Mouse (Mus musculus) midbrain, embryonic 10.5 days (tissue): ENCODE measurements at regions not wholly inside any gene's neighbourhood (a gene's known extent, or its start where the extent isn't known, plus 50 kb on each side); places are given as distances from the start of the nearest gene placed in this dataset.

Experiments used
- DNase-seq: peaks from one replicate; pipeline ENCODE4 v3.0.0-alpha.2; 2017; ENCODE audit warnings: low spot score
- H3K27ac ChIP-seq: fragments of 300-500 bp; sonication (generic); replicated peaks from 2 replicates; pipeline ENCODE4 v1.5.1; 2016; ENCODE audit warnings: mild to moderate bottlenecking
- H3K27me3 ChIP-seq: fragments of 300-500 bp; sonication (generic); 2 replicates; pipeline ENCODE4 v1.6.1; 2016; ENCODE audit warnings: low read depth, mild to moderate bottlenecking; ENCODE audit not compliant: poor library complexity, severe bottlenecking
- H3K36me3 ChIP-seq: fragments of 300-500 bp; sonication (generic); 2 replicates; pipeline ENCODE4 v1.6.1; 2016; ENCODE audit warnings: mild to moderate bottlenecking, moderate library complexity
- H3K4me1 ChIP-seq: fragments of 300-500 bp; sonication (generic); 2 replicates; pipeline ENCODE4 v1.6.1; 2016
- H3K4me3 ChIP-seq: fragments of 300-500 bp; sonication (generic); 2 replicates; pipeline ENCODE4 v1.5.1; 2016; ENCODE audit warnings: mild to moderate bottlenecking, moderate library complexity
- H3K9me3 ChIP-seq: fragments of 300-500 bp; sonication (generic); replicated peaks from 2 replicates; pipeline ENCODE4 v1.6.1; 2016; ENCODE audit warnings: mild to moderate bottlenecking
- WGBS: fragments of 180-500 bp; shearing (Covaris S2); methylation state at CpG from one replicate; pipeline ENCODE4 v1.1.7; 2016; 5-methylcytosine and 5-hydroxymethylcytosine counted together

- no peaks in the 10 kb centered on the region for H3K4me1 ChIP-seq
- H3K27me3 ChIP-seq, result no peaks in the 10 kb centered on the region
- no peak for DNase-seq
- no peak overlapping the region for H3K27ac ChIP-seq
- 96% methylated on average over 2 of the region's 2 CpGs for WGBS
- H3K9me3 ChIP-seq, result no peaks in the 10 kb centered on the region
- H3K4me3 ChIP-seq, result no peak overlapping the region
- H3K36me3 ChIP-seq, result no peaks in the 10 kb centered on the region
Observed at GRCm38 (mm10) chr13:47720645-47721044, 540.4 kb upstream of the Id4 start.

GRCm38 (mm10) chr13:47734415-47734814, 526.6 kb upstream of the Id4 start:
- 80% methylated on average over 1 of the region's 1 CpGs for WGBS
- DNase-seq, result no peak
- H3K36me3 ChIP-seq, result no peaks in the 10 kb centered on the region

GRCm38 (mm10) chr13:47735426-47736063, 525.5 kb upstream of the Id4 start:
- Histone ChIP-seq H3K36me3 (no peaks in the 10 kb centered on the region), H3K27me3 (no peaks in the 10 kb centered on the region), H3K4me3 (no peak overlapping the region), H3K27ac (no peak overlapping the region), H3K9me3 (no peaks in the 10 kb centered on the region), H3K4me1 (no peaks in the 10 kb centered on the region)
- no peak for DNase-seq
- 78% methylated on average over 8 of the region's 8 CpGs for WGBS

More at GRCm38 (mm10) chr13:47734415-47734814, 526.6 kb upstream of the Id4 start:
- H3K27ac ChIP-seq, result no peak overlapping the region
- no peaks in the 10 kb centered on the region for H3K27me3 ChIP-seq
- H3K4me1 ChIP-seq, result no peaks in the 10 kb centered on the region
- H3K9me3 ChIP-seq, result no peaks in the 10 kb centered on the region
- H3K4me3 ChIP-seq, result no peak overlapping the region

- Histone ChIP-seq H3K27me3 (no peaks in the 10 kb centered on the region), H3K36me3 (no peaks in the 10 kb centered on the region), H3K27ac (no peak overlapping the region), H3K4me1 (peaks cover 11% of the 10 kb centered on the region), H3K9me3 (no peaks in the 10 kb centered on the region), H3K4me3 (no peak overlapping the region)
- no peak for DNase-seq
Observed at GRCm38 (mm10) chr13:47748906-47749305, 512.1 kb upstream of the Id4 start.

GRCm38 (mm10) chr13:47751033-47751432, 510.0 kb upstream of the Id4 start:
- Histone ChIP-seq H3K36me3 (no peaks in the 10 kb centered on the region), H3K9me3 (no peaks in the 10 kb centered on the region), H3K4me1 (peaks cover 11% of the 10 kb centered on the region), H3K4me3 (no peak overlapping the region), H3K27me3 (no peaks in the 10 kb centered on the region), H3K27ac (no peak overlapping the region)
- no peak for DNase-seq
- WGBS, result 82% methylated on average over 2 of the region's 2 CpGs

GRCm38 (mm10) chr13:47764802-47765597, 496.0 kb upstream of the Id4 start:
- Histone ChIP-seq H3K4me3 (no peak overlapping the region), H3K27ac (no peak overlapping the region), H3K4me1 (0 out of 2 replicates have a peak, but pooled peaks cover 5% of the 10 kb centered on the region), H3K9me3 (no peaks in the 10 kb centered on the region), H3K36me3 (no peaks in the 10 kb centered on the region), H3K27me3 (no peaks in the 10 kb centered on the region)
- 81% methylated on average over 16 of the region's 16 CpGs for WGBS
- no peak for DNase-seq

- DNase-seq, result no peak
- Histone ChIP-seq H3K27ac (no peak overlapping the region), H3K9me3 (no peaks in the 10 kb centered on the region), H3K4me1 (0 out of 2 replicates have a peak, but pooled peaks cover 5% of the 10 kb centered on the region), H3K27me3 (no peaks in the 10 kb centered on the region), H3K36me3 (no peaks in the 10 kb centered on the region), H3K4me3 (no peak overlapping the region)
- 92% methylated on average over 9 of the region's 9 CpGs for WGBS
Observed at GRCm38 (mm10) chr13:47768963-47769527, 492.0 kb upstream of the Id4 start.

- H3K9me3 ChIP-seq, result no peaks in the 10 kb centered on the region
- H3K36me3 ChIP-seq, result no peaks in the 10 kb centered on the region
- H3K27me3 ChIP-seq, result no peaks in the 10 kb centered on the region
- no peak overlapping the region for H3K4me3 ChIP-seq
- peaks cover 21% of the 10 kb centered on the region for H3K4me1 ChIP-seq
- peak overlapping the region; percentile 57; the same call in 1 of the 2 replicates for H3K27ac ChIP-seq
- no peak for DNase-seq
- WGBS, result 79% methylated on average over 15 of the region's 15 CpGs
Observed at GRCm38 (mm10) chr13:47777206-47778099, 483.6 kb upstream of the Id4 start.

GRCm38 (mm10) chr13:47778218-47779009, 482.6 kb upstream of the Id4 start:
- Histone ChIP-seq H3K27me3 (no peaks in the 10 kb centered on the region), H3K27ac (peak overlapping the region; percentile 57; the same call in 1 of the 2 replicates), H3K4me1 (peaks cover 21% of the 10 kb centered on the region), H3K9me3 (no peaks in the 10 kb centered on the region), H3K4me3 (no peak overlapping the region), H3K36me3 (no peaks in the 10 kb centered on the region)
- DNase-seq, result no peak
- WGBS, result 74% methylated on average over 11 of the region's 14 CpGs

- H3K27me3 ChIP-seq, result no peaks in the 10 kb centered on the region
- no peak for DNase-seq
- WGBS, result 93% methylated on average over 3 of the region's 3 CpGs
- no peak overlapping the region for H3K4me3 ChIP-seq
- no peaks in the 10 kb centered on the region for H3K36me3 ChIP-seq
- H3K4me1 ChIP-seq, result peaks cover 3% of the 10 kb centered on the region; the same call in 1 of the 2 replicates
- H3K9me3 ChIP-seq, result no peaks in the 10 kb centered on the region
- no peak overlapping the region for H3K27ac ChIP-seq
Observed at GRCm38 (mm10) chr13:47784406-47784805, 476.6 kb upstream of the Id4 start.

GRCm38 (mm10) chr13:47797859-47798258, 463.2 kb upstream of the Id4 start:
- Histone ChIP-seq H3K27ac (no peak overlapping the region), H3K4me1 (no peaks in the 10 kb centered on the region), H3K36me3 (no peaks in the 10 kb centered on the region), H3K4me3 (no peak overlapping the region), H3K27me3 (no peaks in the 10 kb centered on the region), H3K9me3 (no peaks in the 10 kb centered on the region)
- no peak for DNase-seq
- WGBS, result 78% methylated on average over 4 of the region's 4 CpGs
